Mouse (Mus musculus): ENCODE measurements around the gene Slc35a2. TPM values are rescaled to one million over a fixed set of nuclear protein-coding genes. Genes with fewer than 3 reads are reported as not detected.
A peak's percentile ranks its signal among the peaks of the same experiment; 100 is the strongest.
"Not testable (repeated sequence)": the region's sequence is repeated elsewhere in the genome, so short reads cannot be mapped to it uniquely, and the experiment has no call there.

Gene Slc35a2
- polyA plus RNA-seq, 1 experiment from 2014 or later, result 44.5 TPM

DNA sequence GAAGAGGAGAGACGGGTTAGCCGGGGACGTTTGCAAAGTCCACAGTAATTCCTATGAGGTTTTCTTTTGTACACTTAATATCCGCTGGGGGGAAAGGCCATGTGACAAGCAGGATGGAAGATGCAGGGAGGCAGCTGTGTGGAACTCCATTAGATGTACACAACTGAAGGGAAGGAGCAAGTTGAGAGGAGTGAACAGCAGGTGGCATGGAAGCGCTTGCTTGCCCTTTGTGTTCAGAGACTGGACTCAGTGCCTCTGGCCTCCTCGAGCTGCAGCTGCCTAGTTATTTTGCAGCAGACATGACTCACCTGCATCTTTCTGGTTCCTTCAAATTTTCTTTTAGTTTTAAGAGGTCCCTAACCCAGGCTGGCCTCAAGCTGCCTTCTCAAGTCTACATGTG is 26.6 kb downstream of the Slc35a2 start:
- WGBS, result 42% methylated on average over 6 of the region's 6 CpGs
- no peak overlapping the region for H3K27ac ChIP-seq (replicated peaks)
- H3K4me1 ChIP-seq, result no peaks in the 10 kb centered on the region
- H3K27me3 ChIP-seq, result no peaks in the 10 kb centered on the region
- H3K4me2 ChIP-seq (replicated peaks), result no peak overlapping the region
- H3K9me3 ChIP-seq, result no peaks in the 10 kb centered on the region
- H3K9ac ChIP-seq (replicated peaks), result no peak overlapping the region
- peaks cover 7% of the 10 kb centered on the region; the same call in 1 of the 2 replicates for H3K36me3 ChIP-seq
- H3K4me3 ChIP-seq, result no peak overlapping the region
- no peak for ATAC-seq (replicated peaks)

- not testable (repeated sequence) for H3K4me2 ChIP-seq (replicated peaks); H3K4me3 ChIP-seq; H3K36me3 ChIP-seq; H3K27me3 ChIP-seq; H3K4me1 ChIP-seq; H3K27ac ChIP-seq (replicated peaks); H3K9ac ChIP-seq (replicated peaks); H3K9me3 ChIP-seq; ATAC-seq (replicated peaks)
- 14% methylated on average over 3 of the region's 3 CpGs for WGBS
Measured at GRCm38 (mm10) chrX:7915669-7916068, 31.8 kb downstream of the Slc35a2 start.

DNA sequence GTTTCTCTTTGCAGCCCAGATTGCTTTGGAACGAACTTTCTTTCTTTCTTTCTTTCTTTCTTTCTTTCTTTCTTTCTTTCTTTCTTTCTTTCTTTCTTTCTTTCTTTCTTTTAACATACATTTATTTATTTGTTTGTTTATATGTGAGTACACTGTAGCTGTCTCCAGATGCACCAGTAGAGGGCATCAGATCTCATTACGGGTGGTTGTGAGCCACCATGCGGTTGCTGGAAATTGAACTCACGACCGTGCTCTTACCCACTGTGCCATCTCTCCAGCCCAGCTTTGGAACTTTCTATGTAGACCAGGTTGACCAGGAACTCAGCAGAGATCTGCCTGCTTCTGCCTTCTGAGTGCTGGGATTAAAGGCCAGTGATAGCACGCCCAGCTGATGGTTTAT is 34.1 kb downstream of the Slc35a2 start:
- not testable (repeated sequence) for ATAC-seq (replicated peaks); H3K36me3 ChIP-seq; H3K27me3 ChIP-seq; H3K9ac ChIP-seq (replicated peaks); H3K4me3 ChIP-seq; H3K27ac ChIP-seq (replicated peaks); H3K9me3 ChIP-seq; H3K4me2 ChIP-seq (replicated peaks)
- WGBS, result 75% methylated on average over 6 of the region's 6 CpGs
- peaks cover 14% of the 10 kb centered on the region; the same call in 1 of the 2 replicates for H3K4me1 ChIP-seq

DNA sequence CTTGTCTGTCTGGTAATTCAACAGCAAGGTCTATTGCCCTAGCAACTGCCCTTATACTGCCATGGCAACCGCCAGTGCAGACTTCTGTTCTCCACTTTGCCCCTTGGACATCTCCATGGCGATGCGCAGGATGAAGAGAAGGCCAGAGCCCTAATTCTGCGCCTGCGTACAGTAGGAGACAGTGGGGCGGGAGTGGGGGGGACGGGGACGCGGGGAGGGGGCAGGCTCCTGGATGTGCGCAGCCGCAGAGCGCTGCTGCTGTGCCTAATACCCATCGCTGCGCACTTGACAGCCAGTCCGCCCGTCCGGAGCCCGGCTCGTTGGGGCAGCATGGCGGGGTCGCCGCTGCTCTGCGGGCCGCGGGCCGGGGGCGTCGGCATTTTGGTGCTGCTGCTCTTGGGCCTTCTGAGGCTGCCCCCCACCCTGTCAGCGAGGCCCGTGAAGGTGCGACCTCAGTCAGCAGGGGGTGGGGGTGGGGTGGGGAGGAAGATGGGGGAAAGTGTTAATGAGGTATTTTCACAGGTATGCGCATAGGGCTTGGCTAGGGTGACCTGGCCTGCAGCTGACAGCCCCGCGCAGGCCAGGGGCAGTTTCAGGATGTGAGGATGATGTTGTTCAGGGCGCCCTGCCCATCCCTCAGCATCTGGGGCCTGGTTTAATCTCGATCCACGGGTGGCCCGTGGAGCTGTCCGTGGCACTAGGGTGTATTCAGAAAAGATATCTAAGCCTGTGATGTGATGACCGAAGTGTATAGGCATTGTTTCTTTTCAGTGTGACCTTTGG is 36.0 kb downstream of the Slc35a2 start, which contains the start of gene Pcsk1n:
Pcsk1n (plus strand) TSS at position 222 of the 783 bp plus-strand sequence.
- ATAC-seq (replicated peaks), result peak; percentile 89
- 20% methylated on average over 40 of the region's 40 CpGs for WGBS
- Histone ChIP-seq H3K27me3 (no peaks in the 10 kb centered on the region), H3K36me3 (no peaks in the 10 kb centered on the region), H3K4me3 (peak within 1 kb of the TSS; percentile 50), H3K9me3 (no peaks in the 10 kb centered on the region), H3K9ac (replicated peaks) (peak within 1 kb of the TSS; percentile 59), H3K27ac (replicated peaks) (peak within 1 kb of the TSS; percentile 64), H3K4me2 (replicated peaks) (peak within 1 kb of the TSS; percentile 53), H3K4me1 (peaks cover 16% of the 10 kb centered on the region; the same call in 1 of the 2 replicates)

DNA sequence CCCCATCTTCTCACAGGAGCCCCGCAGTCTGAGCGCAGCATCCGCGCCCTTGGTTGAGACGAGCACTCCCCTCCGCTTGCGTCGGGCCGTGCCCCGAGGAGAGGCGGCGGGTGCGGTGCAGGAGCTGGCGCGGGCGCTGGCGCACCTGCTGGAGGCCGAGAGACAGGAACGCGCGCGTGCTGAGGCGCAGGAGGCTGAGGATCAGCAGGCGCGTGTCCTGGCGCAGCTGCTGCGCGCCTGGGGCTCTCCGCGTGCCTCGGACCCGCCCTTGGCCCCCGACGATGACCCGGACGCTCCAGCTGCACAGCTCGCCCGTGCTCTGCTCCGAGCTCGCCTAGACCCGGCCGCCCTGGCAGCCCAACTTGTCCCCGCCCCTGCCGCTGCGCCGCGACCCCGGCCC is 38.2 kb downstream of the Slc35a2 start:
- H3K9ac ChIP-seq (replicated peaks), result peak overlapping the region; percentile 44
- H3K4me1 ChIP-seq, result peaks cover 16% of the 10 kb centered on the region; the same call in 1 of the 2 replicates
- no peaks in the 10 kb centered on the region for H3K9me3 ChIP-seq
- H3K4me2 ChIP-seq (replicated peaks), result peak overlapping the region; percentile 53
- WGBS, result 17% methylated on average over 47 of the region's 48 CpGs
- no peak overlapping the region for H3K27ac ChIP-seq (replicated peaks)
- no peaks in the 10 kb centered on the region for H3K27me3 ChIP-seq
- no peak for ATAC-seq (replicated peaks)
- H3K36me3 ChIP-seq, result no peaks in the 10 kb centered on the region
- H3K4me3 ChIP-seq, result peak overlapping the region; percentile 50

- Histone ChIP-seq H3K36me3 (peaks cover 6% of the 10 kb centered on the region; the same call in 1 of the 2 replicates), H3K27ac (replicated peaks) (no peak overlapping the region), H3K4me1 (peaks cover 13% of the 10 kb centered on the region; the same call in 1 of the 2 replicates), H3K4me3 (no peak overlapping the region), H3K9ac (replicated peaks) (no peak overlapping the region), H3K9me3 (no peaks in the 10 kb centered on the region), H3K27me3 (no peaks in the 10 kb centered on the region), H3K4me2 (replicated peaks) (no peak overlapping the region)
- no peak for ATAC-seq (replicated peaks)
- WGBS, result 78% methylated on average over 6 of the region's 6 CpGs
Measured at GRCm38 (mm10) chrX:7926266-7926665, 42.4 kb downstream of the Slc35a2 start.

GRCm38 (mm10) chrX:7927116-7927515 is 43.3 kb downstream of the Slc35a2 start:
- Histone ChIP-seq H3K9ac (replicated peaks) (no peak overlapping the region), H3K27ac (replicated peaks) (no peak overlapping the region), H3K9me3 (no peaks in the 10 kb centered on the region), H3K27me3 (no peaks in the 10 kb centered on the region), H3K4me1 (peaks cover 10% of the 10 kb centered on the region; the same call in 1 of the 2 replicates), H3K4me3 (no peak overlapping the region), H3K4me2 (replicated peaks) (no peak overlapping the region), H3K36me3 (peaks cover 8% of the 10 kb centered on the region; the same call in 1 of the 2 replicates)
- 24% methylated on average over 10 of the region's 10 CpGs for WGBS
- no peak for ATAC-seq (replicated peaks)

GRCm38 (mm10) chrX:7928270-7928790 is 44.5 kb downstream of the Slc35a2 start, which contains the start of gene Eras:
Gene Eras (minus strand): TSS chrX:7928607.
- no peak for ATAC-seq (replicated peaks)
- Histone ChIP-seq H3K4me3 (no peak within 1 kb of the TSS), H3K27me3 (no peaks in the 10 kb centered on the region), H3K9ac (replicated peaks) (no peak within 1 kb of the TSS), H3K4me2 (replicated peaks) (no peak within 1 kb of the TSS), H3K4me1 (no peaks in the 10 kb centered on the region), H3K9me3 (no peaks in the 10 kb centered on the region), H3K27ac (replicated peaks) (no peak within 1 kb of the TSS), H3K36me3 (peaks cover 8% of the 10 kb centered on the region; the same call in 1 of the 2 replicates)
- 25% methylated on average over 19 of the region's 19 CpGs for WGBS

GRCm38 (mm10) chrX:7936874-7937273 is 53.0 kb downstream of the Slc35a2 start:
- Histone ChIP-seq H3K27me3 (no peaks in the 10 kb centered on the region), H3K4me1 (no peaks in the 10 kb centered on the region), H3K4me3 (no peak overlapping the region), H3K27ac (replicated peaks) (no peak overlapping the region), H3K4me2 (replicated peaks) (no peak overlapping the region), H3K9me3 (no peaks in the 10 kb centered on the region), H3K36me3 (0 out of 2 replicates have a peak, but pooled peaks cover 9% of the 10 kb centered on the region), H3K9ac (replicated peaks) (no peak overlapping the region)
- ATAC-seq (replicated peaks), result no peak
- WGBS, result 62% methylated on average over 11 of the region's 11 CpGs

DNA sequence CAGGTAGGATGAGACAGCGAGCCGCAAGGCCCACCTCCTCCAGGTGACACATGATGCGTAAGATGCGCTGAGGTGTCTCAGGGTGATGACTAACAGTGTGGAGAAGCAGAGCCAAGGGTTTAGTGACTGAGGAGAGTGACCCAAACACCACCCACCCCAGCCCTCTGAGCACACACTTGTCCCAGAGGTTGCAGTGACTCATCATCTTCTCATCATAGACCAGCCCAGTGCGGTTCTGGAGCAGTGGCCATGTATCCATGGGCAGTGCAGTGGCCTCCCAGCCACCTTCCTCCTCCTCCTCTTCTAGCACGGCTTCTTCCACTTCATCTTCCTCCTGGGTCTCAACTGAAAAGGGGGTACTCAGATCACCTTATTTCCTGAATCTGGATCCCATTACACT is 53.8 kb downstream of the Slc35a2 start:
- ATAC-seq (replicated peaks), result no peak
- Histone ChIP-seq H3K9me3 (no peaks in the 10 kb centered on the region), H3K27me3 (no peaks in the 10 kb centered on the region), H3K4me3 (no peak overlapping the region), H3K27ac (replicated peaks) (no peak overlapping the region), H3K4me2 (replicated peaks) (no peak overlapping the region), H3K9ac (replicated peaks) (no peak overlapping the region), H3K36me3 (0 out of 2 replicates have a peak, but pooled peaks cover 9% of the 10 kb centered on the region), H3K4me1 (no peaks in the 10 kb centered on the region)
- WGBS, result 87% methylated on average over 6 of the region's 6 CpGs

Measured in forebrain, embryonic 15.5 days (tissue).